Mouse (Mus musculus) intestine, postnatal 0 days (tissue): ENCODE results near the gene Pyy. TPM values are rescaled to one million over a fixed set of nuclear protein-coding genes. Genes with fewer than 3 reads are reported as not detected.

Source experiments
- ATAC-seq: fragments of 200-750 bp; cut with Nextera tagmentation; 2 replicates; pipeline ENCODE4 v1.8.0; 2017; ENCODE audit warnings: mild to moderate bottlenecking, moderate TSS enrichment, moderate library complexity
- H3K27ac ChIP-seq: fragments of 300-500 bp; sonication (generic); 2 replicates; pipeline ENCODE4 v1.5.1; 2014; ENCODE audit warnings: mild to moderate bottlenecking, low read depth, low read length, moderate library complexity
- H3K27me3 ChIP-seq: fragments of 300-500 bp; sonication (generic); replicated peaks from 2 replicates; pipeline ENCODE4 v1.6.1; 2014; ENCODE audit warnings: low read length, mixed read lengths; ENCODE audit not compliant: control insufficient read depth, insufficient read depth
- H3K36me3 ChIP-seq: fragments of 300-500 bp; sonication (generic); 2 replicates; pipeline ENCODE4 v1.6.1; 2014; ENCODE audit warnings: mild to moderate bottlenecking, moderate library complexity; ENCODE audit not compliant: control insufficient read depth, insufficient read depth
- H3K4me1 ChIP-seq: fragments of 300-500 bp; sonication (generic); replicated peaks from 2 replicates; pipeline ENCODE4 v1.6.1; 2014; ENCODE audit warnings: antibody characterized with exemption, low read length, mixed read lengths; ENCODE audit not compliant: control insufficient read depth, insufficient read depth
- H3K4me2 ChIP-seq: fragments of 300-500 bp; sonication (generic); replicated peaks from 2 replicates; pipeline ENCODE4 v1.6.1; 2014; ENCODE audit warnings: low read depth, mild to moderate bottlenecking, moderate library complexity
- H3K4me3 ChIP-seq: fragments of 300-500 bp; sonication (generic); 2 replicates; pipeline ENCODE4 v1.5.1; 2014; ENCODE audit warnings: low read depth, low read length
- H3K9ac ChIP-seq: fragments of 300-500 bp; sonication (generic); 2 replicates; pipeline ENCODE4 v1.6.1; 2014; ENCODE audit warnings: mild to moderate bottlenecking, low read depth, low read length
- H3K9me3 ChIP-seq: fragments of 300-500 bp; sonication (generic); 2 replicates; pipeline ENCODE4 v1.6.1; 2016; ENCODE audit warnings: mixed run types; ENCODE audit not compliant: control insufficient read depth
- CTCF ChIP-seq: sonication (generic); IDR thresholded peaks from 2 replicates; pipeline ENCODE4 v1.5.1; 2016; ENCODE audit warnings: low read depth, mild to moderate bottlenecking, control low read depth, antibody characterized with exemption, moderate library complexity
- WGBS: fragments of 180-500 bp; shearing (Covaris S2); extraction: QIAGEN DNeasy Blood & Tissue Kit; methylation state at CpG from one replicate; pipeline ENCODE4 v1.1.7; 2014; 5-methylcytosine and 5-hydroxymethylcytosine counted together
- polyA plus RNA-seq: library from polyadenylated mRNA; unstranded; fragments of >200 nt; fragmentation: Nextera tagmentation; extraction: Ambion mirVana; gene quantifications from 2 replicates; pipeline ENCODE4 v1.2.1, GENCODE M21; 2015

Pyy gene
- polyA plus RNA-seq, result 181 and 192 TPM in 2 replicates

DNA sequence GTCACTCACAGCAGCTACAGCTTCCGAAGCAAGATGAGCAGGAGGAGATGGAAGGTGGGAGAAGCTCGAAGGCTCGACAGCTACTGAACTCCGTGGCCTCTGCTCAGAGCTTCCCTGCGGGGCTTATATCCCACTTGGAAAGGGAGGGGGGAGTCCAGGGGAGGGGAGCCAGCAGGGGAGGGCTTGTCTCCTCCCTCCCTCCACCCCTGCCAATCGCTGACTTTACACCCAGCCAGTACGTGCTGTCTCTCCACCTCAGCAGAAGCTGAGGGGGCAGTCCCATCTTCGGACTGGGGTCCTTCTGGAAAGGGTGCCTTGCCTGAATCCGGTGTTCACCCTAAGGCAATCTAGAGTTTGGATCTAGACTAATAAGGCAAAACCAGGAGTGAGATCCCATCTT, at the start of gene Pyy:
TSS of gene Pyy (minus strand) at position 101 of the 400 bp plus-strand sequence.
- TF ChIP-seq CTCF, result no peak
- Histone ChIP-seq H3K4me2 (0 out of 2 replicates have a peak within 1 kb of the TSS, but pooled peaks have one; percentile 24), H3K27me3 (peaks cover 56% of the 10 kb centered on the region), H3K9ac (no peak within 1 kb of the TSS), H3K36me3 (no peaks in the 10 kb centered on the region), H3K9me3 (no peaks in the 10 kb centered on the region), H3K27ac (no peak within 1 kb of the TSS), H3K4me1 (no peaks in the 10 kb centered on the region), H3K4me3 (0 out of 2 replicates have a peak within 1 kb of the TSS, but pooled peaks have one; percentile 7)
- no peak for ATAC-seq
- 14% methylated on average over 9 of the region's 9 CpGs for WGBS

DNA sequence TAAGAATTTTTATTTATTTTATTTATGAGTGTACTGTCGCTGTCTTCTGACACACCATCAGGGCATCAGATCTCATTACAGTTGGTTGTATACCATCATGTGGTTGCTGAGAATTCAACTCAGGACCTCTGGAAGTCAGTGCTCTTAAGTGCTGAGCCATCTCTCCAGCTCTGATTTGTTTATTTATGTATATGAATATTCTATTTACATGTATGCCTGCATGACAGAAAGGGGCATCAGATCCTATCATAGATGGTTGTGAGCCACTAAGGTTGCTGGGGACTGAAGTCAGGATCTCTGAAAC, 49.1 kb upstream of the Pyy start:
- H3K9me3 ChIP-seq, result no peaks in the 10 kb centered on the region
- ATAC-seq, result no peak
- TF ChIP-seq CTCF, result no peak
- H3K36me3 ChIP-seq, result peaks cover 21% of the 10 kb centered on the region
- 0 out of 2 replicates have a peak, but pooled peaks cover 6% of the 10 kb centered on the region for H3K4me1 ChIP-seq
- 15% methylated on average over 1 of the region's 1 CpGs for WGBS
- no peak overlapping the region; the same call in 1 of the 2 replicates for H3K4me2 ChIP-seq
- no peak overlapping the region for H3K9ac ChIP-seq
- H3K4me3 ChIP-seq, result no peak overlapping the region
- no peak overlapping the region for H3K27ac ChIP-seq
- H3K27me3 ChIP-seq, result no peaks in the 10 kb centered on the region

GRCm38 (mm10) chr11:102156039-102156785, 48.6 kb upstream of the Pyy start, which contains the start of gene Tmem101:
TSS of gene Tmem101 (minus strand) at chr11:102156404.
- Histone ChIP-seq H3K27me3 (no peaks in the 10 kb centered on the region), H3K9me3 (no peaks in the 10 kb centered on the region), H3K36me3 (peaks cover 21% of the 10 kb centered on the region), H3K4me1 (0 out of 2 replicates have a peak, but pooled peaks cover 6% of the 10 kb centered on the region), H3K4me3 (peak within 1 kb of the TSS; percentile 59), H3K27ac (0 out of 2 replicates have a peak within 1 kb of the TSS, but pooled peaks have one; percentile 24), H3K4me2 (peak within 1 kb of the TSS; percentile 90), H3K9ac (peak within 1 kb of the TSS; percentile 64)
- peak; percentile 72 for ATAC-seq
- TF ChIP-seq CTCF, result peak; percentile 60
- WGBS, result under 1% methylated on average over 37 of the region's 37 CpGs

GRCm38 (mm10) chr11:102147213-102147989, 39.8 kb upstream of the Pyy start:
- peaks cover 10% of the 10 kb centered on the region; the same call in 1 of the 2 replicates for H3K27me3 ChIP-seq
- no peak for ATAC-seq
- peak overlapping the region; percentile 67 for H3K4me2 ChIP-seq
- peaks cover 2% of the 10 kb centered on the region; the same call in 1 of the 2 replicates for H3K4me1 ChIP-seq
- no peak overlapping the region for H3K27ac ChIP-seq
- TF ChIP-seq CTCF, result peak; percentile 16; the same call in 1 of the 2 replicates
- H3K36me3 ChIP-seq, result peaks cover 16% of the 10 kb centered on the region; the same call in 1 of the 2 replicates
- no peaks in the 10 kb centered on the region for H3K9me3 ChIP-seq
- WGBS, result 21% methylated on average over 34 of the region's 34 CpGs
- 0 out of 2 replicates have a peak overlapping the region, but pooled peaks have one; percentile 58 for H3K9ac ChIP-seq
- H3K4me3 ChIP-seq, result peak overlapping the region; percentile 53

- peaks cover 7% of the 10 kb centered on the region; the same call in 1 of the 2 replicates for H3K36me3 ChIP-seq
- peak overlapping the region; percentile 94 for H3K27ac ChIP-seq
- no peak for TF ChIP-seq CTCF
- H3K4me2 ChIP-seq, result peak overlapping the region; percentile 67
- H3K27me3 ChIP-seq, result peaks cover 10% of the 10 kb centered on the region; the same call in 1 of the 2 replicates
- peak overlapping the region; percentile 58 for H3K9ac ChIP-seq
- H3K4me3 ChIP-seq, result peak overlapping the region; percentile 53
- H3K9me3 ChIP-seq, result no peaks in the 10 kb centered on the region
- WGBS, result 11% methylated on average over 17 of the region's 17 CpGs
- peaks cover 2% of the 10 kb centered on the region; the same call in 1 of the 2 replicates for H3K4me1 ChIP-seq
- ATAC-seq, result no peak
Observed at GRCm38 (mm10) chr11:102146531-102146930, 38.9 kb upstream of the Pyy start.

- Histone ChIP-seq H3K4me3 (peak overlapping the region; percentile 53), H3K27ac (peak overlapping the region; percentile 94), H3K27me3 (peaks cover 10% of the 10 kb centered on the region; the same call in 1 of the 2 replicates), H3K4me2 (peak overlapping the region; percentile 67), H3K4me1 (peaks cover 2% of the 10 kb centered on the region; the same call in 1 of the 2 replicates), H3K9me3 (no peaks in the 10 kb centered on the region), H3K9ac (peak overlapping the region; percentile 58), H3K36me3 (peaks cover 4% of the 10 kb centered on the region; the same call in 1 of the 2 replicates)
- 5% methylated on average over 16 of the region's 16 CpGs for WGBS
- no peak for TF ChIP-seq CTCF
- ATAC-seq, result peak; percentile 72
Observed at GRCm38 (mm10) chr11:102146005-102146404, 38.4 kb upstream of the Pyy start.
